Comparison of ENCODE assay signal across 8 mouse cellular contexts in genomic region chr4:132514555-132515135, GRCm38 (mm10). TPM values are rescaled to one million over a fixed set of nuclear protein-coding genes. Genes with fewer than 3 reads are reported as not detected.
DNase-seq lines count a peak whose midpoint lies in the region; ATAC-seq lines count a peak whose summit lies in the region.

No protein-coding gene starts in this region.

- H3K4me2 ChIP-seq in hindbrain, embryonic 13.5 days = peak overlapping the region; percentile 83

- no peaks in the 10 kb centered on the region for H3K9me3 ChIP-seq in hindbrain, embryonic 13.5 days

- H3K4me1 ChIP-seq in hindbrain, embryonic 13.5 days (replicated peaks) = peaks cover 17% of the 10 kb centered on the region

- 2% methylated on average over 21 of the region's 21 CpGs for WGBS in hindbrain, embryonic 13.5 days
- 3% methylated on average over 21 of the region's 21 CpGs for WGBS in macrophage (ENCODE audit: missing documents)

- ATAC-seq in hindbrain, embryonic 13.5 days (ENCODE audit: low FRiP score) = no peak

- H3K27ac ChIP-seq in hindbrain, embryonic 13.5 days = peak overlapping the region; percentile 52; the same call in 1 of the 2 replicates
- H3K27ac ChIP-seq in macrophage = peak overlapping the region; percentile 84

- peak overlapping the region; percentile 42 for H3K4me3 ChIP-seq in hindbrain, embryonic 13.5 days
- H3K4me3 ChIP-seq in macrophage (ENCODE audit: inconsistent target) = peak overlapping the region; percentile 46

- peaks cover 3% of the 10 kb centered on the region for H3K79me2 ChIP-seq in macrophage (ENCODE audit: inconsistent target)

- peak; percentile 94 for DNase-seq in NIH3T3 (ENCODE audit: low read depth)
- DNase-seq in cerebellum, postnatal 10 days = peak; percentile 91 to 93
- peak; percentile 57 to 81 for DNase-seq in frontal cortex, postnatal 14 days (ENCODE audit: low spot score in 2 of 2)
- peak; percentile 75 to 94 for DNase-seq in layer of hippocampus, postnatal 25 days (ENCODE audit: extremely low spot score in 1 of 2, low spot score in 1 of 2)
- DNase-seq in right cerebral cortex, adult 18-20 months = peak; percentile 77
- peak; percentile 68 for DNase-seq in urinary bladder, adult 2 months (ENCODE audit: low spot score)

- H3K27me3 ChIP-seq in hindbrain, embryonic 13.5 days = peaks cover 8% of the 10 kb centered on the region

- H3K36me3 ChIP-seq in hindbrain, embryonic 13.5 days = no peaks in the 10 kb centered on the region
- no peaks in the 10 kb centered on the region for H3K36me3 ChIP-seq in macrophage (ENCODE audit: inconsistent target)

- peak overlapping the region; percentile 53; the same call in 1 of the 2 replicates for H3K9ac ChIP-seq in hindbrain, embryonic 13.5 days

RNA-seq across cellular contexts. Expression of gene Sesn2, which starts 4.3 kb away (rescaled TPM):
- 6.6 and 8.1 TPM in 2 replicates for polyA plus RNA-seq in hindbrain, embryonic 13.5 days (2015; fragmentation: Nextera tagmentation; extraction: Ambion mirVana)
- 10 to 100 TPM; 13.2 to 13.3 TPM for total RNA-seq in layer of hippocampus, postnatal 25 days (2021)
- total RNA-seq in macrophage (2018; cell fraction: chromatin; rRNA removed) = 10 to 100 TPM in 16 of 26 experiments, 1 to 10 TPM in 10; 1.3 to 25.9 (median 11.4) TPM
- total RNA-seq in macrophage (2018; cell fraction: cytosol; rRNA removed) = 10 to 100 TPM in 23 of 26 experiments, 1 to 10 TPM in 3; 3.5 to 45.1 (median 25.7) TPM
- total RNA-seq in macrophage (2018; cell fraction: nucleus; rRNA removed) = 10 to 100 TPM in 21 of 26 experiments, 1 to 10 TPM in 5; 3.2 to 47.9 (median 22.7) TPM
- polyA plus RNA-seq in macrophage (2018) = 12.3 to 18.2 TPM (median 13.4 TPM) in 3 replicates
- polyA plus RNA-seq in urinary bladder, adult 2 months (2012; rRNA removed) = 9.8 and 10.1 TPM in 2 replicates

RNA-seq across cellular contexts. Expression of gene Atpif1, which starts 18.8 kb away (rescaled TPM):
- 1,428 and 1,433 TPM in 2 replicates for polyA plus RNA-seq in hindbrain, embryonic 13.5 days (2015; fragmentation: Nextera tagmentation; extraction: Ambion mirVana)
- total RNA-seq in layer of hippocampus, postnatal 25 days (2021) = 100 to 1,000 TPM; 461 to 496 TPM
- total RNA-seq in macrophage (2018; cell fraction: chromatin; rRNA removed) = 100 to 1,000 TPM in 2 of 26 experiments, 10 to 100 TPM in 24; 20.4 to 119 (median 53.5) TPM
- total RNA-seq in macrophage (2018; cell fraction: cytosol; rRNA removed) = 100 to 1,000 TPM; 377 to 989 (median 481) TPM
- total RNA-seq in macrophage (2018; cell fraction: nucleus; rRNA removed) = 100 to 1,000 TPM in 15 of 26 experiments, 10 to 100 TPM in 11; 59.3 to 224 (median 111) TPM
- 516 to 719 TPM (median 630 TPM) in 3 replicates for polyA plus RNA-seq in macrophage (2018)
- polyA plus RNA-seq in urinary bladder, adult 2 months (2012; rRNA removed) = 367 and 421 TPM in 2 replicates

RNA-seq across cellular contexts. Expression of gene Dnajc8, which starts 20.7 kb away (rescaled TPM):
- 154 and 156 TPM in 2 replicates for polyA plus RNA-seq in hindbrain, embryonic 13.5 days (2015; fragmentation: Nextera tagmentation; extraction: Ambion mirVana)
- total RNA-seq in layer of hippocampus, postnatal 25 days (2021) = 10 to 100 TPM; 84.5 to 88.5 TPM
- 100 to 1,000 TPM in 2 of 26 experiments, 10 to 100 TPM in 24; 42.8 to 106 (median 71.4) TPM for total RNA-seq in macrophage (2018; cell fraction: chromatin; rRNA removed)
- 100 to 1,000 TPM in 5 of 26 experiments, 10 to 100 TPM in 21; 78.3 to 119 (median 90.3) TPM for total RNA-seq in macrophage (2018; cell fraction: cytosol; rRNA removed)
- 10 to 100 TPM; 37.0 to 80.7 (median 58.0) TPM for total RNA-seq in macrophage (2018; cell fraction: nucleus; rRNA removed)
- polyA plus RNA-seq in macrophage (2018) = 98.0 to 366 TPM (median 125 TPM) in 3 replicates
- 138 and 139 TPM in 2 replicates for polyA plus RNA-seq in urinary bladder, adult 2 months (2012; rRNA removed)

RNA-seq across cellular contexts. Expression of gene Ptafr, which starts 49.2 kb away (rescaled TPM):
- 0.82 and 0.83 TPM in 2 replicates for polyA plus RNA-seq in hindbrain, embryonic 13.5 days (2015; fragmentation: Nextera tagmentation; extraction: Ambion mirVana)
- total RNA-seq in layer of hippocampus, postnatal 25 days (2021) = 1 to 10 TPM; 1.4 to 1.9 TPM
- total RNA-seq in macrophage (2018; cell fraction: chromatin; rRNA removed) = 100 to 1,000 TPM in 8 of 26 experiments, 10 to 100 TPM in 18; 34.4 to 232 (median 82.6) TPM
- 100 to 1,000 TPM; 244 to 546 (median 327) TPM for total RNA-seq in macrophage (2018; cell fraction: cytosol; rRNA removed)
- total RNA-seq in macrophage (2018; cell fraction: nucleus; rRNA removed) = 100 to 1,000 TPM; 101 to 544 (median 322) TPM
- 102 to 269 TPM (median 231 TPM) in 3 replicates for polyA plus RNA-seq in macrophage (2018)
- polyA plus RNA-seq in urinary bladder, adult 2 months (2012; rRNA removed) = 10.2 and 11.3 TPM in 2 replicates

RNA-seq across cellular contexts. Expression of gene Med18, which starts 50.9 kb away (rescaled TPM):
- polyA plus RNA-seq in hindbrain, embryonic 13.5 days (2015; fragmentation: Nextera tagmentation; extraction: Ambion mirVana) = 18.5 and 20.6 TPM in 2 replicates
- total RNA-seq in layer of hippocampus, postnatal 25 days (2021) = 1 to 10 TPM; 9.2 to 9.4 TPM
- total RNA-seq in macrophage (2018; cell fraction: chromatin; rRNA removed) = 10 to 100 TPM in 4 of 26 experiments, 1 to 10 TPM in 16, under 1 TPM in 3, not detected in 3; 0.50 to 14.0 (median 5.0) TPM
- total RNA-seq in macrophage (2018; cell fraction: cytosol; rRNA removed) = 1 to 10 TPM in 24 of 26 experiments, under 1 TPM in 2; 0.42 to 6.6 (median 4.5) TPM
- 10 to 100 TPM in 6 of 26 experiments, 1 to 10 TPM in 18, under 1 TPM in 1, not detected in 1; 0.63 to 13.9 (median 4.1) TPM for total RNA-seq in macrophage (2018; cell fraction: nucleus; rRNA removed)
- 1.9 to 6.5 TPM (median 4.3 TPM) in 3 replicates for polyA plus RNA-seq in macrophage (2018)
- polyA plus RNA-seq in urinary bladder, adult 2 months (2012; rRNA removed) = 5.6 and 7.5 TPM in 2 replicates
